Mouse (Mus musculus) urinary bladder, adult 18-20 months (tissue): ENCODE data around the gene Scgb2b12.
"Not testable (repeated sequence)": the region's sequence is repeated elsewhere in the genome, so short reads cannot be mapped to it uniquely, and the experiment has no call there.

Experiments
- DNase-seq, 2 experiments: peaks; one replicate each; pipeline ENCODE4 v3.0.0; 2022; ENCODE audit warnings: low spot score in 2 of 2, mixed read lengths in 2 of 2

Scgb2b12 gene

GRCm38 (mm10) chr7:32327145-32327544, at the start of gene Scgb2b12:
Scgb2b12 (minus strand) TSS chr7:32327245.
- DNase-seq, result not testable (repeated sequence)

- DNase-seq, result not testable (repeated sequence)
Observed at GRCm38 (mm10) chr7:32333882-32334281, 6.8 kb upstream of the Scgb2b12 start, which contains the start of gene Scgb1b12. Scgb1b12 (plus strand) TSS chr7:32334182.
